Mouse (Mus musculus): Measurements from ENCODE around the gene Olfr96. TPM values are rescaled to one million over a fixed set of nuclear protein-coding genes. Genes with fewer than 3 reads are reported as not detected.
A peak's percentile ranks its signal among the peaks of the same experiment; 100 is the strongest.

Olfr96 gene
- total and polyA plus RNA-seq, 2 experiments from 2014 or later: not detected

DNA sequence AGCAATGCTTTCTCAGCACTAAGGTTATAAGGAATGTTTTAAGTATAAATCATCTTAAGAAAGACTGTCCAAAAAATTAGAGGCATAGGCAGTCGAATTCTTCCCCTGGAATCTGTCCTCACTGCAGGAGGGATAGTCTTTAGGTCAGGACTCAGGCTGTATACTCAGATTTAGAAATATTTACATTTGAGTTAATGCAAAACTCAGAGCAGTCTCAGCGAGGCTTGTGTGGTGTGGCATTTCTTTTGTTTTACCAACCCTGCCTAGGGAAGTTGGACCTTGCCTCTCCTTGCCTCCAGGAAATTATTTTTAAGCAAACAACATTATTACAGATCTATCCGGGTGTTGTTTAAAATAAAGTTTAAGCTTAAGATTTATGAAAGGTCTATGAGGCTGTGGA is 22.3 kb downstream of the Olfr96 start:
- H3K9ac ChIP-seq: no peak overlapping the region
- no peaks in the 10 kb centered on the region for H3K36me3 ChIP-seq (ENCODE audit: insufficient read depth)
- H3K4me1 ChIP-seq (ENCODE audit: insufficient read depth): no peaks in the 10 kb centered on the region
- no peak for TF ChIP-seq CTCF (IDR thresholded peaks at IDR 0.05; ENCODE audit: low read depth)
- no peaks in the 10 kb centered on the region for H3K9me3 ChIP-seq (ENCODE audit: low read length)
- DNase-seq: no peak
- no peak overlapping the region for H3K4me2 ChIP-seq (ENCODE audit: low read depth)
- no peak overlapping the region for H3K27ac ChIP-seq (ENCODE audit: low read depth, low read length)
- H3K4me3 ChIP-seq (ENCODE audit: low read depth, low read length): no peak overlapping the region
- ATAC-seq: no peak
- H3K27me3 ChIP-seq (ENCODE audit: insufficient read depth, low read length): no peaks in the 10 kb centered on the region
- WGBS: 60% methylated on average over 3 of the region's 3 CpGs

DNA sequence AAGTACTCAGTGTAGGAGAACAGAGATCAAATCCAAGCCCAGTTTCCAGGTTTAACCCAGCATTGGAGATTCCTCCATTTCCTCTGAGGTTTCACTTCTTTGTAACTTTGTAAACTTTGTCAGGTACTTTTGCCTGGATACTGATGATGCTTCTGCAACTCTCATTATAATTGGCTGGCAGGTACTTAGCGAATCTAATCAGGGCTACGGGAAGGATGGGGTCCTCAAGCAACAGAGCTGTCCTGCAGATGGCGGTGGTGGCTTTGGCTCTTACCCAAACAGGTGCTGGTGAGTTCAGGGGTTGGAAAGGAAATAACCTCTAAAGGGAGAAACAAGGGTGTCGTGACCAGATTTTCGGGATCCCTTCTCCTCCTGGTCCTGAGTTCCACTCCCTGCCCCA is 26.8 kb downstream of the Olfr96 start:
- H3K9ac ChIP-seq: no peak overlapping the region
- peak; percentile 76 for ATAC-seq
- H3K27ac ChIP-seq (ENCODE audit: low read depth, low read length): no peak overlapping the region
- TF ChIP-seq CTCF (IDR thresholded peaks at IDR 0.05; ENCODE audit: low read depth): peak; percentile 6; the same call in 1 of the 2 replicates
- H3K36me3 ChIP-seq (ENCODE audit: insufficient read depth): no peaks in the 10 kb centered on the region
- no peaks in the 10 kb centered on the region for H3K27me3 ChIP-seq (ENCODE audit: insufficient read depth, low read length)
- H3K4me3 ChIP-seq (ENCODE audit: low read depth, low read length): no peak overlapping the region
- 27% methylated on average over 5 of the region's 5 CpGs for WGBS
- H3K9me3 ChIP-seq (ENCODE audit: low read length): no peaks in the 10 kb centered on the region
- H3K4me1 ChIP-seq (ENCODE audit: insufficient read depth): no peaks in the 10 kb centered on the region
- peak; percentile 45 for DNase-seq
- H3K4me2 ChIP-seq (ENCODE audit: low read depth): no peak overlapping the region

DNA sequence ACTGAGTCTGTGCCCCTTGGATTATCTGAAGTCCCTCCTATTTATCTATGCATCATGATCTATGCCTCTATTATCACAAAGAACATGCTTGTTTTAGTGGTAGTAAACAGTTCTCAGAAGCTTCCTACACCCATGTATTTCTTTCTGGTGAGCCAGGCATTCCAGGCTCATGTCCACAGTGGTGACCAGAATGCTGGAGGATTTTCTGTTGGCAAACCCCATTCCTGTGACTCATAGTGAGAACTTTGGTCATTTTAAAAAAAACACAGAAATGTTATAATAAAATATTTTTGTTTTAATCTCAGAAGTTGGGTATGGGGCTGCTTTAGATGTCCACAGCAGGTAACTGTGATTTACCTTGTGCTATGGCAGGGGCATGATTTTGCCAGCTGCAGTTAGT is 29.5 kb downstream of the Olfr96 start:
- DNase-seq (no peak), ATAC-seq (no peak)
- H3K4me2 ChIP-seq (ENCODE audit: low read depth): no peak overlapping the region
- no peaks in the 10 kb centered on the region for H3K36me3 ChIP-seq (ENCODE audit: insufficient read depth)
- H3K27ac ChIP-seq (ENCODE audit: low read depth, low read length): no peak overlapping the region
- no peaks in the 10 kb centered on the region for H3K9me3 ChIP-seq (ENCODE audit: low read length)
- H3K27me3 ChIP-seq (ENCODE audit: insufficient read depth, low read length): no peaks in the 10 kb centered on the region
- H3K4me1 ChIP-seq (ENCODE audit: insufficient read depth): no peaks in the 10 kb centered on the region
- no peak for TF ChIP-seq CTCF (IDR thresholded peaks at IDR 0.05; ENCODE audit: low read depth)
- H3K4me3 ChIP-seq (ENCODE audit: low read depth, low read length): no peak overlapping the region
- H3K9ac ChIP-seq: no peak overlapping the region

DNA sequence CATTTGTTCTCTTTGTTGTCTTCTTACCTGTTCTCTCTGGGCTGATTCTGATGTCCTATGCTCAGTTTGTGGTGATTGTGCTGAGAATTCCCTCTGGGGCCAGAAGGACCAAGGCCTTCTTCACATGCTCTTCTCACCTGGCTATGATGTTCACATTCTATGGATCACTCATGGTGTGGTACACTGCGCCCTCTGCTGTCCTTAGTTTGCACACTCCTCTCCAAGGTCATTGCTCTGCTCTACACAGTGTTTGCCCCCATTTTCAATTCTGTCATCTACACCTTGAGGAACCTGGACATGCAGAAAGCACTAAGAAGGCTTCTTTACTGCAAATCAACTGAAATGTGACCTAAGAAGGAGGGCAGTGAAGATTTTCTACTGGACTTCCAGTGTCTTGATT is 30.6 kb downstream of the Olfr96 start:
- H3K4me1 ChIP-seq (ENCODE audit: insufficient read depth): no peaks in the 10 kb centered on the region
- DNase-seq: no peak
- no peaks in the 10 kb centered on the region for H3K27me3 ChIP-seq (ENCODE audit: insufficient read depth, low read length)
- H3K9me3 ChIP-seq (ENCODE audit: low read length): no peaks in the 10 kb centered on the region
- 12% methylated on average over 1 of the region's 1 CpGs for WGBS
- no peak overlapping the region for H3K27ac ChIP-seq (ENCODE audit: low read depth, low read length)
- H3K9ac ChIP-seq: no peak overlapping the region
- peak; percentile 32 for TF ChIP-seq CTCF (IDR thresholded peaks at IDR 0.05; ENCODE audit: low read depth)
- no peaks in the 10 kb centered on the region for H3K36me3 ChIP-seq (ENCODE audit: insufficient read depth)
- no peak overlapping the region for H3K4me2 ChIP-seq (ENCODE audit: low read depth)
- no peak for ATAC-seq
- no peak overlapping the region for H3K4me3 ChIP-seq (ENCODE audit: low read depth, low read length)

DNA sequence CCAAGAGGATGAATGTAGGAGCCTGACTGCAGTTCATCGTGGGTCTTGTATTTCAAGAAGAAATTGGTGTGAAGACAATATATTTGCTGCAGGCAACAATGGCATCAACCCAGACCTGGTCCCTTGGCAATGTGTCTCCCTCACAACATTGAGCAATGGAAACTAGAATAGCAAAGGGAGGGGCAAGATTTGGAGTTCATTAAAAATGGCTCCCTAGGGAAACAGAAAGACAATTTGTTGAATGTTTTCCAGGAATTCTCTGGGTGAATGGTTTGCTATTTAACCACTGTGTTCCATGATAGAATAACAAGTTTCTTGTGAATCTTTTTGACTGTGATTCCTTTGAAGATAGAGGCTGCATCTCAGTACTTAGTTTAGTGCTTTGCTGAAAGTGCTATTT is 43.7 kb downstream of the Olfr96 start, which contains the start of gene Olfr98:
Olfr98 (minus strand) TSS at position 124 of the 400 bp plus-strand sequence.
- Histone ChIP-seq H3K27ac (ENCODE audit: low read depth, low read length) (no peak within 1 kb of the TSS), H3K27me3 (ENCODE audit: insufficient read depth, low read length) (no peaks in the 10 kb centered on the region), H3K9me3 (ENCODE audit: low read length) (no peaks in the 10 kb centered on the region), H3K4me1 (ENCODE audit: insufficient read depth) (no peaks in the 10 kb centered on the region), H3K9ac (no peak within 1 kb of the TSS), H3K4me2 (ENCODE audit: low read depth) (no peak within 1 kb of the TSS), H3K4me3 (ENCODE audit: low read depth, low read length) (no peak within 1 kb of the TSS), H3K36me3 (ENCODE audit: insufficient read depth) (no peaks in the 10 kb centered on the region)
- ATAC-seq (no peak), DNase-seq (no peak)
- 70% methylated on average over 1 of the region's 1 CpGs for WGBS
- no peak for TF ChIP-seq CTCF (IDR thresholded peaks at IDR 0.05; ENCODE audit: low read depth)

DNA sequence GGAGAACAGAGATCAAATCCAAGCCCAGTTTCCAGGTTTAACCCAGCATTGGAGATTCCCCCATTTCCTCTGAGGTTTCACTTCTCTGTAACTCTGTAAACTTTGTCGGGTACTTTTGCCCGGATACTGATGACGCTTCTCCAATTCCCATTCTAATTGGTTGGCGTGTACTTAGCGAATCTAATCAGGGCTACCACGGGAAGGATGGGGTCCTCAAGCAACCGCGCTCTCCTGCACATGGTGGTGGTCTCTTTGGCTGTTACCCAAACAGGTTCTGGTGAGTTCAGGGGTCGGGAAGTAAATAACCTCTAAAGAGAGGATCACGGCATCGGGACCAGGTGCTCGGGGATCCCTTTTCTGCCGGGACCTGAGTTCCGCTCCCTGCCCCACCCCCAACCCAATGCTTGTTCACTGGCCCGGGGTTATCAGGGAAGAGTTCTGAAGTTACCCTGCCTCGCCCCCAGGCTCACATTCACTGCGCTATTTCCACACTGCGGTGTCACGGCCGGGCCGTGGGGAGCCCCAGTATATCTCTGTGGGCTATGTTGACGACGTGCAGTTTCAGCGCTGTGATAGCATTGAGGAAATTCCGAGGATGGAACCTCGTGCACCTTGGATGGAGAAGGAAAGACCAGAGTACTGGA is 50.2 kb downstream of the Olfr96 start, which contains the start of gene H2-M3:
H2-M3 (plus strand) TSS at position 163 of the 644 bp plus-strand sequence.
- Histone ChIP-seq H3K9me3 (ENCODE audit: low read length) (no peaks in the 10 kb centered on the region), H3K4me3 (ENCODE audit: low read depth, low read length) (peak within 1 kb of the TSS; percentile 44), H3K36me3 (ENCODE audit: insufficient read depth) (no peaks in the 10 kb centered on the region), H3K27ac (ENCODE audit: low read depth, low read length) (no peak within 1 kb of the TSS), H3K27me3 (ENCODE audit: insufficient read depth, low read length) (no peaks in the 10 kb centered on the region), H3K4me1 (ENCODE audit: insufficient read depth) (no peaks in the 10 kb centered on the region), H3K4me2 (ENCODE audit: low read depth) (peak within 1 kb of the TSS; percentile 93), H3K9ac (peak within 1 kb of the TSS; percentile 36; the same call in 1 of the 2 replicates)
- DNase-seq (peak; percentile 95), ATAC-seq (peak; percentile 100)
- WGBS: 4% methylated on average over 26 of the region's 26 CpGs
- no peak for TF ChIP-seq CTCF (IDR thresholded peaks at IDR 0.05; ENCODE audit: low read depth)

DNA sequence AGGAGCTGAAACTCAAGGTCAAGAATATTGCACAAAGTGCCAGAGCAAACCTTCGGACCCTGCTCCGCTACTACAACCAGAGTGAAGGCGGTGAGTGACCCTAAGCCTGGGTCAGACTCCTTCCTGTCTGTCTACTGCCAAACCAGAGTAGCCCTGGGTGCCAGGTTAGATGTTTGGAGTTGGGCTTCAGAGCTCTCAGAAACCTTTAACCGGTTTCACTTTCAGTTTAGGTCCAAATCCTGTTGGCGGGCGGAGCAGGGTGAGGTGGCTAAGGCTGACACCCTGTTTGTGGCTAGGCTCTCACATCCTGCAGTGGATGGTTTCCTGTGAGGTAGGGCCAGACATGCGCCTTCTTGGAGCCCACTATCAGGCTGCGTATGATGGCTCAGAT is 50.8 kb downstream of the Olfr96 start:
- Histone ChIP-seq H3K4me1 (ENCODE audit: insufficient read depth) (no peaks in the 10 kb centered on the region), H3K4me2 (ENCODE audit: low read depth) (peak overlapping the region; percentile 93), H3K9ac (peak overlapping the region; percentile 36; the same call in 1 of the 2 replicates), H3K9me3 (ENCODE audit: low read length) (no peaks in the 10 kb centered on the region), H3K36me3 (ENCODE audit: insufficient read depth) (no peaks in the 10 kb centered on the region), H3K27me3 (ENCODE audit: insufficient read depth, low read length) (no peaks in the 10 kb centered on the region), H3K4me3 (ENCODE audit: low read depth, low read length) (peak overlapping the region; percentile 44), H3K27ac (ENCODE audit: low read depth, low read length) (no peak overlapping the region)
- TF ChIP-seq CTCF (IDR thresholded peaks at IDR 0.05; ENCODE audit: low read depth): no peak
- 66% methylated on average over 8 of the region's 8 CpGs for WGBS
- ATAC-seq: no peak
- DNase-seq: no peak
